Mouse (Mus musculus): Measurements from ENCODE around the gene Snph.

DNA sequence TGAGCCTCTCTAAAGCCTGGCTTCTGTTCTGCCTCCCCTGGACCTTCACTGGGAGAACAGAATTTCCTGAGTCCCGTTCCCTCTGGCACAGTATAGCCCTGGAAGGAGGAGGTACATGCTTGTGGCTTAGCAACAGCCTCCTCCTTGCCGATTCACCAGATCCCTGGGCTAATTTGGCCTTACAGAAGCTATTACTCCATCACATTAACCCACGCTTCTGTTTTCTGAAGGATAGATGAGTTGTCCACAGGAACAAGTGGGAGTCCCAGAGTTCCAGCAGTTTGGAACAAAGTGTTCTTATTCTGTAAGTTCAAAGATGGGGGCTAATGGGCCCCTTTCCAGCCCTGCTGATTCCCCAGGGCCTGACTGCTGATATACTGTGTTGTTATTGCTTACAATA lies 58.7 kb downstream of the Snph start:
- TF ChIP-seq CTCF (conservative IDR thresholded peaks at IDR 0.05; ENCODE audit: insufficient read depth, insufficient read length, low read depth, low read length) (no peak), POLR2A (IDR thresholded peaks at IDR 0.05; ENCODE audit: low read depth, low read length) (no peak)

All from kidney, adult 2 months (tissue).